Mouse (Mus musculus) monocyte, adult 2 months (primary cell): Measurements from ENCODE around the gene Utf1.

Experiments used
- DNase-seq, 2 experiments: peaks; one replicate each; pipeline ENCODE4 v3.0.0; 2022; ENCODE audit warnings: low spot score in 2 of 2, low read depth in 1 of 2

The Utf1 gene

GRCm38 (mm10) chr7:139971436-139971835 lies 27.8 kb downstream of the Utf1 start:
- DNase-seq: no peak

- DNase-seq: no peak
These were observed 29.3 kb downstream of the Utf1 start for GRCm38 (mm10) chr7:139972923-139973331.

DNA sequence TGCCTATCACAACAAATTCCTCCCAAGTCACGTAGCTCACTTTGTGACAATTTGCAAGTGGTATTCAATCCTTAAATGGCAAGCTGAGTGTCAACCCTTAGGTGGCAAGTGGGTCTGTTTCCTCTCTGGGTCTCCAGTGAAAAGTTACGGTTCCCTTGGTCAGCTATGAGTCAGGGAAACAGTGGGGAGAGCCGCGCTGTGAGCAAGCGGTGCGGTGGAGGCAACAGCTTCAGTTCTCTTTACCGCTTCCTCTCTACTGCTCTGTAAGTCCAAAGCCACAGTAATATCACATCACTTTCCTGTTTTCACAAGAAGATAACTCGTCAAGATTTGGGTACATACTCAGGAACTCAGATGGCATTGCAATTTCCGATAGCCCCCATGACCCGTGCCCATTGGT lies 30.7 kb downstream of the Utf1 start:
- DNase-seq: peak; percentile 66 to 71

DNA sequence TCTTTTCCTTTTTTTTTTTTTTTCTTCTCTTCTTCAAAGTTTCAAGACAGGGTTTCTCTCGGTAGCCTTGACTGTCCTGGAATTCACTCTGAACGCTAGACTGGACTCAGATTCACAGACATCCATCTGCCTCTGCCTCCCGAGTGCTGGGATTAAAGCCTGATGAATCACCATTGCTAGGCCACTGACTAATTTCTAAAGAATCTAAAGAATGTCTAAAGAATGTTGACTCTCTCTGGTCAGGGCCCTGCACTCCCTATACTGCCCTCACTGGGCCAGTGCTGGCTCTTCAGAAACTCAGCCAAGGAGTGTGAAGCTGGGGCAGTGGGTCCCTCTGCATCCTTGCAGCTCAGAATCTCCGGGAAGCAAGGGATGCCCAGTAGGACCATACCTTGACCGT lies 31.9 kb downstream of the Utf1 start:
- no peak for DNase-seq

DNA sequence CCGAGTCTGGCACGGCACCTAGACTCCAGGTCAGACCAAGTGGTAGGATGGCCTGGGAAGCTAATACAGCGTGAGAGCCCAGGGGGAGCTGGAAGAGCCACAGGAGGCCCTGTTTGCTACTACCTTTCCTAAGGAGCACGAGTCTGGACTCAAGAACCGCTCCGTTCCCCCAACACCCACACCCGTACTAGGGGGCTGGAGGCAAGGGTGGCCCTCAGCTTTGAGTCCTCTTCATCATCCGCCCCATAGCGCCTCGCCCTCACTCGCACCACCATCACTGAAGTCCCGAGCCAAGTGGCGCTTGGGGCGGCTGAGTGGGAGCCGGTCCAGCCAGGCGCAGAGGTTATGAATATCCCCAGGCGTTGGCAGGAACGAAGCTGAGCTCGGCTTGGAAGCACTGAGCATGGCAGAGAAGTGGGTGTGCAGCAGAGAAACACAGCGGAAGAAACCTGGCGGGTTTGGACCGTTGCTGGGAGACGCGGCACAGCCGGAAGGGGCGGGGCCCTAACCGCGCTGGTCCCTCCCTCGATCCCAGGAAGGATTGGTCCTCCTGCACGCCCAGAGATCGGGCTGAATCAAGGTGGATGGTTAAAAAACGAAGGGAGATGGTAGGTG lies 34.8 kb downstream of the Utf1 start, which contains the start of gene 6430531B16Rik:
Gene 6430531B16Rik, minus strand, starts transcription at position 478 of the 615 bp plus-strand sequence.
- DNase-seq: peak in 1 of 2 experiments; percentile 62

- DNase-seq: no peak
These were observed 35.6 kb downstream of the Utf1 start for GRCm38 (mm10) chr7:139979011-139979719.

DNA sequence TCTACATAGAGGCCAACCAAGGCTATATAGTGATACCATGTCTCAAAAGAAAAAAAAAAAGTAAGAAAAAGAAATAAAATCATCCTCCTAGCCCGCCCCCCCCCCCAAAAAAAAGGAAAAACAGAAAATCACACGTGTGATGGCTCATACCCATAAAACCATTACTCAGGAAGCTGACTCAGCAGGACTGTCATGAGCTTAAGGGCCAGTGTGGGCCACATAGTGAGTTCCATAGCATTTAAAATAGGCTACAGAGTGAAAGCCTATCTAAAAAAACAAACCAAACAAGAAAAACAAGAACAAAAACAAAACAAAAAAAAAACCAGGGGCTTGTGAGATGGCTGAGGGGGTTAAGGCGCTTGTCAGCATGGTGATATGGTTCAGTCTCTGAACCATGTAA lies 37.2 kb downstream of the Utf1 start:
- DNase-seq: no peak

- DNase-seq: no peak
These were observed 38.5 kb downstream of the Utf1 start for GRCm38 (mm10) chr7:139982058-139982457.

GRCm38 (mm10) chr7:139984505-139984904 lies 40.9 kb downstream of the Utf1 start:
- DNase-seq: peak; percentile 73 to 85

GRCm38 (mm10) chr7:139988272-139988671 lies 44.7 kb downstream of the Utf1 start:
- no peak for DNase-seq

- DNase-seq: no peak
These were observed 47.3 kb downstream of the Utf1 start for GRCm38 (mm10) chr7:139990864-139991394.

DNA sequence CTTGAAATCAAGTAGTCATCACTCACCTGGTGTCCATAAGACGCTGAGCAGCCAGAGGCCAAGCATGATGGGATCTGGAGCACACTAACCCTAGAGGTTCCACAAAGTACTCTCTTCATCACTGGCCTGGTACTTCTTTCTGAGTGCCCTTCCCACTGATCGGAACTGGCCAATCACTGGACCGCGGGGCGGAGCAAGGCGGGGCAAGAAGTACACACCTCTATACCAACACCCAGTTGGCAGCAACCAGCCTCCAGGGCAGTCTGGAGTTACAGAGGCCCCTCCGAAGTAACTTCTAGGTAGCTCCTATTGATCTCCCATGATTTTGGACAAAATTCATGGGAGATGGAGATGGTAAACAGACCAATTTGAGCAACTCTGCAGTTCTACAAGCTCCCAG lies 48.8 kb downstream of the Utf1 start, which contains the start of gene Adam8:
Gene Adam8, minus strand, starts transcription at position 157 of the 400 bp plus-strand sequence.
- no peak for DNase-seq

- no peak for DNase-seq
These were observed 49.9 kb downstream of the Utf1 start for GRCm38 (mm10) chr7:139993532-139993931.

- DNase-seq: no peak
These were observed 50.6 kb downstream of the Utf1 start for GRCm38 (mm10) chr7:139994202-139994601.

DNA sequence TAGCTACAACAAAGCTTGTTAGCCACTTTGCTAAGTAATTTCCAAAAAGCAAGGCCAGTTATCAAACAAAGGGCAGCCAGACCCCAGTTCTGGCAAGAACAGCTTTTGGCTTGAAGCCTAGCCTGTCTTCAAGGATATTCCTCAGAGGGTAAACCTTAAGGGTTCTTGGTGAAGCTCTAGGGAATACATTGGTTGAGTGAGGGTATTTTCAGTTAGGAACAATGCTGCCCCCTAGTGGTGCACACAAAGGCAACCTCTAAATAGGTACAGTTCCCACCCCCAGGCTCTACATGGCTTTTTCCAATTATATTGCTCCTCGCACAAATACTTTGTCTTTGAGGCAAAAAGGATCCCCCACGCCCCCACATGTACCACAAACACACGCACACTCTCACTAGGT lies 51.1 kb downstream of the Utf1 start:
- DNase-seq: peak in 1 of 2 experiments; percentile 53
